Mouse (Mus musculus): ENCODE results near the gene Rhot2.

DNA sequence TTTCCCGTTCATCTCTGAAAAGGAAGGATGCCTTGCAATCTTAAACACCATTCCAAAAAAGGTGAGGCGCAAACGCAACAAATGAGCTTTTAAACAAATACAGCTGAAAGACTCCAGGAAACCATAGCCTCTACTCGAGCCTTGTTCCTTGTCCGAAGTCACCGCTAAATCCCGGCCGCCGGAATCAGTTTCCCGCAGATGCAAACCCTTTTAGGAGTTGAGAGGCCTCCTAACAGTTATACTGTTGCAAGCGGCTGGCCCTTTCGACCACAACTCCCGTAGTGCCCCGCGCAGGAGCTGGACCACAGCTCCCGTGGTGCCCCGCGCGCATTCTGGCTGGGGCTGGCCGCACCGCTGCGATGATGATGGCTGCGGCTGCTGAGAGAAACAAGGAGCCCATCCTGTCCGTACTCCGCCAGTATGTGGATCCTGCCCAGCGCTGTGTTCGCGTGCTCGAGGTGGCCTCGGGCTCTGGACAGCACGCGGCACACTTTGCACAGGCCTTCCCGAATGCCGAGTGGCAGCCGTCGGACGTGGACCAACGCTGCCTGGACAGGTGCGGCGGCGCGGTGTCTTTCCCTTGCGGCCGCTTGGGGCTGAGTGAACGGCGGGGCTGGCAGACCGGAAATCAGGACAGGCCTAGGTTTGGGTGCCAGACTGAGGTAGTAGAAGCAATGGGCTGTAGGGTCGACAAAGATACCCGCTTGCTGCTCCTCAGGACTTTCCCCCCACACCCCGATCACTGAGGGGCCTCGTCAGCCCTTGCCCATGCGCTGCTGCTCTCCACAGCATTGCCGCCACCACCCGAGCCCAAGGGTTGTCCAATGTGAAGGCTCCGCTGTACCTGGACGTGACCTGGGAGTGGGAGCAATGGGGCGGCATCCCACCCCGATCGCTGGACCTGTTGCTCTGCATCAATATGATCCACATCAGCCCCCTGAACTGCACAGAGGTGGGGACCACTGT, 30.8 kb upstream of the Rhot2 start:
- TF ChIP-seq POLR2A (IDR thresholded peaks at IDR 0.05; ENCODE audit: borderline replicate concordance, low read depth, low read length) (no peak), CTCF (IDR thresholded peaks at IDR 0.05; ENCODE audit: low read depth, low read length) (no peak)

All from bone marrow macrophage, adult 2 months (primary cell).